Mouse (Mus musculus) layer of hippocampus, adult 6 months (tissue): ENCODE data around the gene Cabp4. TPM values are rescaled to one million over a fixed set of nuclear protein-coding genes. Genes with fewer than 3 reads are reported as not detected.

Source experiments
- long read RNA-seq, 2 experiments: library from polyadenylated mRNA; unstranded; transcript quantifications; one replicate each; pipeline ENCODE4 v2.0.0; 2019 to 2020
- polyA plus RNA-seq: library from polyadenylated mRNA; unstranded; fragments of <200 nt; fragmentation: Nextera tagmentation; gene quantifications from 2 replicates; pipeline ENCODE4 v1.2.3, GENCODE M21; 2021

Gene Cabp4
- polyA plus RNA-seq, result 0.04 TPM in 1 of 2 replicates, not detected in the other
- long read RNA-seq, experiment 1, result 0 reads
- long read RNA-seq, experiment 2, result 0 reads

DNA sequence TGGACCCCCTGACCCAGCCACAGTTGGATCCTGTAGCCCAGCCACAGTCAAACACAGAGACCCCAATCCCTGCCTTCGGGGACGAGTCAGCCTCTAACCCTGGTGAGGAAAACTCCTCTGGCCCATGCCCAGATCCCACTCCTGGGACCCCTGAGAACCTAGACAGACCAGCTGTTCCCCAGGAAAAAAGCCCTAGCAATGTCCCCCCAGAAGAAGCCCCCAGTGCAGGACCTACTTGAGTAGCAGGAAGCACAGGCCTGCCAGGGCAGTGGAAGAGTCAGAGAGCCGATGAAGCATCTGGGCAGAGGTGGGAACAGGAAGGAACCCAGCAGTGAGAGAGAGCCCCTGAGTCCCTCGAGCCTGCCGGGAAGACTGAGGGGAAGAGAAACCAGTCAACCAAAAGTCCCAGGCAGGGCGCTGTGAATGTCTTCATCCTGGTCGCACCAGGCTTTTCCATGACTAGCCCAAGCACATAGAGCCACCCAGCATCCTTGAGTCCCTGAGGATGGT is at the start of gene Cabp4:
Cabp4 (minus strand) TSS at position 275 of the 510 bp plus-strand sequence.

GRCm38 (mm10) chr19:4191528-4192250 is 47.9 kb upstream of the Cabp4 start, which contains the start of gene Ppp1ca:
TSS of gene Ppp1ca (plus strand) at chr19:4192065.

DNA sequence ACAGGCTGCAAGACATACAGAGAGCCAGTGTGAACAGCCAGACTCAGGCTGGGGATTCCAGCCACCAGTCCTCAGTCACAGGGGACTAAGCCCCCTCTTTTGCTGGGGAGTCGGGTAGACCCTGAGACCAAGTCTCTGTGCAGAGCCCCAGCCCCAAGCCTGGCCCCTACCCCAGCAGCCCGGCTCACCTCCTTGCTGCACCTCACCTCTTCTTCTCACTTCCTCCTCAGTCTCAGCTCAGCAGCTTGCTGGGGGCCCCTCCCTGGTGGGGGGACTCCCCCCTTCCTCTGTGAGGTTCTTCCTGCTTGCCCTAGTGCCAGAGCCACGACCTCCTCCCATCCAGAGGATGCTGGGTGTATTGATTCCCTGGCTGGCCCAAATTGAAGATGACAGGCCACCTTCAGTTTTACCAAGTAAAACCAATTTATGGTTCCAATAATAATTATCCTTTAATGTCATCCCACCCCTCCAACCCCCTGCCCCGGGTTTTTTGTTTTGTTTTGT is 47.0 kb upstream of the Cabp4 start, which contains the start of gene Tbc1d10c:
Tbc1d10c (minus strand) TSS at position 454 of the 504 bp plus-strand sequence.

GRCm38 (mm10) chr19:4175368-4175947 is 31.6 kb upstream of the Cabp4 start, which contains the start of gene Carns1:
TSS of gene Carns1 (minus strand) at chr19:4175479.

DNA sequence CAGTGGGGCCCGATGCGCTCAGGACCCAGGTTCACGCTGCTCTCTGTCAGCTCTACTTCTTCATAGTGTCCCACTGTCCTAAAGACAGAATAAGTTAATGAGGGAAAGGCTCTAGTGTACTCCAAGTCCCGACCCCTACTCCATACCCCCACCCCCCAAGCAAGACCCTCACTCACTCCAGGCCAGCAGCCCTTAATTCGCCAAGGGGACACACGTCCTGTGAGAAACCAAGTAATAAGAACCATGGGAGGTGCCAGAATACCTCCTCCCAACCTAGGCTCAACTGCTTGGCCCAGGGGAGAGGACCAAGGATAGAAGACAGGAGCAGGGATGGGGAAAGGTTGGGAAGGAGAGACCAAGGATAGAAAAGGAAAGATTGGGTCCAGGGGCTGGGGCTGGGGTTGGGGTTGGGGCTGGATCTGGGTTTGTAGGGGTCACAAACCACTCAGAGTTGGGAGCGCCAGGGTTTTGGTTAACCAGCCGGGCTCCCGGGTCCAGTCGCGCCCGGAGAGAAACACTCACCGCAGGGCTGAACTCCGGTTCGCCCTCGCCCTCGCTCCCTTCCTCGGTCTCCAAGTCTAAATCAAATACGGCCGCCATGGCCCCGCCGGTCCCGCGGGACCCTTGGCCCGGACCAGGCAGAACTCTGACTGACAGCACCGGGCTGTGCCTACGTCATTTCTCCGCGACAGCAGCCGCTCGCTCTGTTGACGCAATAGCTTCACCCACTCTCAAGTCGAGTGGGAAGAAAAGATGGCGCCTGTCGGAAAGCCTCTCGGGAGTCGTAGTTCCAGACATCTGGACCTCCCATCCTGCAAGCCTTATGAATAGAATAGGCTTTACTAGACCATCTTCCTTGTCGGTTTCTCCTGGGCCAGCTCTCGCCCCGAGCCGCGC is 19.1 kb upstream of the Cabp4 start, which contains the start of gene Rps6kb2:
Rps6kb2 (minus strand) TSS at position 709 of the 897 bp plus-strand sequence.

DNA sequence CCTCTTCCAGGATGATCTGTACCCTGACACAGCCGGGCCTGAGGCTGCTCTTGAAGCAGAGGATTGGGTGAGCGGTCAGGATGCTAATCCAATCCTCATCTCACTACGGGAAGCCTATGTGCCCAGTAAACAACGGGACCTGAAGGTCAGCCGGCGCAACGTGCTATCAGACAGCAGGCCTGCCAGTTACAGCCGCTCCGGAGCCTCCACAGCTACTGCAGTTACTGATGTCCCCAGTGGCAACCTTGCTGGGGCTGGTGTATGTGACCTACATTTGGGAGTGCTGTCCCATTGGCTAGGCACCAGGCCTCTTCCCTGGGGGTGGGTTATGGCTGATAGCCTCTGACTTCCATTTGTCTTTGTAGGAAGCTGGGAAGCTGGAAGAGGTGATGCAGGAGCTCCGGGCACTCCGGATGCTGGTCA is 9.4 kb upstream of the Cabp4 start, which contains the start of gene Ptprcap:
Ptprcap (plus strand) TSS at position 373 of the 423 bp plus-strand sequence.

GRCm38 (mm10) chr19:4148491-4148806 is 4.6 kb upstream of the Cabp4 start, which contains the start of gene Coro1b:
TSS of gene Coro1b (plus strand) at chr19:4148619.

DNA sequence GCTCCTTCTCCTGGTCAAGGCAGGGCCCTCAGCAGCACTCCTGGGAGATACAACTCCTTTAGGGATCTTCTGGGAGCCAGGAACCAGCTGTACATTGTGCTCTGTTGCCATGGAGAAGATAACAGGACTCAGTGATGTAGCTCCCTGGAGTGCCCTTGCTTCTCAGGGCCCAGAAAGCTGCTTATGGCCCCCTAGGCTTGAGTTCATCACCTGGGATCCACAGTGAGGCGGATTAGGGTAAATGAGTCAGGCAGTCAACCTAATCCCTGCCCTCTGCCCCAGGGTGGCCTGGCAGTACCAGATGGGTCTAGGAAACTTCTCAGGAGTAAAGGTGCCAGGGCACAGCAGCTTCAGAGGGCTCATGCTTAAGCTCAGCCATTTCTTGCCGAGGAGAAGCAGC is 4.4 kb downstream of the Cabp4 start, which contains the start of gene Gpr152:
Gpr152 (plus strand) TSS at position 342 of the 400 bp plus-strand sequence.

DNA sequence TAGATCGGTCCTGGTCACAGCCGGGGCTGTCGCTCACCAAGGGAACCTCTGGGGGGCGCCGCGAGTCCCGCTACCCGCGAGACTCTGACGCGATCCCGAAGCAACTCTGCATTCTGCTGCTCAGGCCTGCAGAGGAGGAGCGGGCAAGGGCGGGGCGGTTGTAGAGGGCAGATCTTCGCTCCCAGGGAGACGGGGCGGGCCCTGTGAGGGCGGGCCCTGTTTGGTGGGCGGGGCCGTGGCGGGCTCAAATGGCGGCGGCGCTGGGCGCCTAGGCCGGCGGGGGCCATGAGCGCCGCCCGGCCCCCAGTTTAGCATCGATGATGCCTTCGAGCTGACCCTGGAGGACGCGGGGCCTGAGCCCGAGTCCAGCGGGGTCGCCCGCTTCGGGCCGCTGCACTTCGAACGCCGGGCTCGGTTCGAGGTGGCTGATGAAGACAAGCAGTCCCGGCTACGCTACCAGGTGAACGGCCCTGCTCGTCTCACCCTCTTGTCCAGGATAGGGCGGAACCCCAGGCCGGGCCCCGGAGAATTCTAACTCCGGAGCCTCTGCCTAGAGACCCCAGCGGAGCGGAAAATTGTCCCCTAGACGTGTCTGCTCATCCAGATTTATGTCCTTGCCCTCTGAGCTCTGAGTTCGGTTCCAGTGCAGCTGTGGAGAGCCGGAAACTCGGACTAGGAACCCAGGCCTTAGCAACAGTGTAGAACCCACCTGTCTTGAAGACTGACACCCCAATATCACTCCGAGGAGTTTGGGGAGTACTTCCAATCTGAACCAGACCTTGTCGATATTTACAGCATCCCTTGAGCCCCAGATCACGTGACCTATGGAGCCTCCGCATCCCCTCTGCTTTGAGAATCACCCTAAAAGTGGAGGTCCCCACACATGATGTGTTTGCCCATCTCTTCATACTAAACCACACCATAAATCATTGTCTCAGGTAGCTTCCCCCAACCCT is 17.8 kb downstream of the Cabp4 start, which contains the start of gene Aip:
Aip (minus strand) TSS at position 118 of the 956 bp plus-strand sequence.

GRCm38 (mm10) chr19:4099837-4100717 is 43.8 kb downstream of the Cabp4 start, which contains the start of gene Pitpnm1:
TSS of gene Pitpnm1 (plus strand) at chr19:4099998.

GRCm38 (mm10) chr19:4096642-4097440 is 47.0 kb downstream of the Cabp4 start, which contains the start of gene Cdk2ap2:
TSS of gene Cdk2ap2 (plus strand) at chr19:4097182.

Other genes with a start within 250 kb of the Cabp4 start
- gene Tcirg1, start 236.9 kb downstream of the Cabp4 start, polyA plus RNA-seq, result 3.9 and 4.3 TPM in 2 replicates
- 575 and 594 TPM in 2 replicates for gene Ndufs8, start 231.3 kb downstream of the Cabp4 start, polyA plus RNA-seq
- 7.0 and 8.7 TPM in 2 replicates for gene Aldh3b1, start 214.2 kb downstream of the Cabp4 start, polyA plus RNA-seq
- 25.0 and 27.9 TPM in 2 replicates for gene Unc93b1, start 208.8 kb downstream of the Cabp4 start, polyA plus RNA-seq
- gene Aldh3b3, start 185.4 kb downstream of the Cabp4 start, polyA plus RNA-seq, result not detected in 2 replicates
- gene Aldh3b2, start 171.7 kb downstream of the Cabp4 start, polyA plus RNA-seq, result 2.3 and 2.5 TPM in 2 replicates
- 2.2 and 3.3 TPM in 2 replicates for gene Acy3, start 157.5 kb downstream of the Cabp4 start, polyA plus RNA-seq
- 0.10 TPM in 1 of 2 replicates, not detected in the other for gene Tbx10, start 151.3 kb downstream of the Cabp4 start, polyA plus RNA-seq
- 22.0 and 24.3 TPM in 2 replicates for gene Nudt8, start 143.5 kb downstream of the Cabp4 start, polyA plus RNA-seq
- gene Gm49405, start 143.4 kb downstream of the Cabp4 start, polyA plus RNA-seq, result 0.09 and 0.10 TPM in 2 replicates
- gene Doc2g, start 140.7 kb downstream of the Cabp4 start, polyA plus RNA-seq, result 2.8 and 2.9 TPM in 2 replicates
- 448 and 464 TPM in 2 replicates for gene Ndufv1, start 131.2 kb downstream of the Cabp4 start, polyA plus RNA-seq
- gene Gstp1, start 106.0 kb downstream of the Cabp4 start, polyA plus RNA-seq, result 1,221 and 1,279 TPM in 2 replicates
- 2.1 and 2.8 TPM in 2 replicates for gene Gstp2, start 98.0 kb downstream of the Cabp4 start, polyA plus RNA-seq
- gene Gstp3, start 84.5 kb downstream of the Cabp4 start, polyA plus RNA-seq, result not detected in 2 replicates
- not detected in 2 replicates for gene Cabp2, start 62.5 kb downstream of the Cabp4 start, polyA plus RNA-seq
- gene Cdk2ap2, start 46.9 kb downstream of the Cabp4 start, polyA plus RNA-seq, result 59.8 and 62.1 TPM in 2 replicates
- 52.0 and 59.9 TPM in 2 replicates for gene Pitpnm1, start 44.0 kb downstream of the Cabp4 start, polyA plus RNA-seq
- 204 and 212 TPM in 2 replicates for gene Aip, start 18.2 kb downstream of the Cabp4 start, polyA plus RNA-seq
- gene Gpr152, start 4.2 kb downstream of the Cabp4 start, polyA plus RNA-seq, result not detected in 2 replicates
- gene Coro1b, start 4.6 kb upstream of the Cabp4 start, polyA plus RNA-seq, result 101 and 105 TPM in 2 replicates
- gene Ptprcap, start 9.6 kb upstream of the Cabp4 start, polyA plus RNA-seq, result 1.2 and 2.0 TPM in 2 replicates
- gene Rps6kb2, start 19.3 kb upstream of the Cabp4 start, polyA plus RNA-seq, result 7.5 and 9.5 TPM in 2 replicates
- 2.8 and 2.9 TPM in 2 replicates for gene Carns1, start 31.4 kb upstream of the Cabp4 start, polyA plus RNA-seq
- gene Tbc1d10c, start 47.3 kb upstream of the Cabp4 start, polyA plus RNA-seq, result 0.19 TPM in 1 of 2 replicates, not detected in the other
- 345 and 357 TPM in 2 replicates for gene Ppp1ca, start 48.0 kb upstream of the Cabp4 start, polyA plus RNA-seq
- gene Rad9a, start 57.6 kb upstream of the Cabp4 start, polyA plus RNA-seq, result 5.9 and 6.0 TPM in 2 replicates
- 0.18 and 0.26 TPM in 2 replicates for gene Clcf1, start 70.2 kb upstream of the Cabp4 start, polyA plus RNA-seq
- not detected in 2 replicates for gene AC109138.7, start 70.3 kb upstream of the Cabp4 start, polyA plus RNA-seq
- gene Pold4, start 87.9 kb upstream of the Cabp4 start, polyA plus RNA-seq, result 27.9 and 28.1 TPM in 2 replicates
- gene Ssh3, start 125.1 kb upstream of the Cabp4 start, polyA plus RNA-seq, result 4.5 and 4.9 TPM in 2 replicates
- 37.6 and 39.0 TPM in 2 replicates for gene Ankrd13d, start 139.1 kb upstream of the Cabp4 start, polyA plus RNA-seq
- 53.7 and 55.0 TPM in 2 replicates for gene Grk2, start 162.2 kb upstream of the Cabp4 start, polyA plus RNA-seq